Mouse (Mus musculus): ENCODE results near the gene Ensa.
A peak's percentile ranks its signal among the peaks of the same experiment; 100 is the strongest.
"Not testable (repeated sequence)": the region's sequence is repeated elsewhere in the genome, so short reads cannot be mapped to it uniquely, and the experiment has no call there.

The Ensa gene

DNA sequence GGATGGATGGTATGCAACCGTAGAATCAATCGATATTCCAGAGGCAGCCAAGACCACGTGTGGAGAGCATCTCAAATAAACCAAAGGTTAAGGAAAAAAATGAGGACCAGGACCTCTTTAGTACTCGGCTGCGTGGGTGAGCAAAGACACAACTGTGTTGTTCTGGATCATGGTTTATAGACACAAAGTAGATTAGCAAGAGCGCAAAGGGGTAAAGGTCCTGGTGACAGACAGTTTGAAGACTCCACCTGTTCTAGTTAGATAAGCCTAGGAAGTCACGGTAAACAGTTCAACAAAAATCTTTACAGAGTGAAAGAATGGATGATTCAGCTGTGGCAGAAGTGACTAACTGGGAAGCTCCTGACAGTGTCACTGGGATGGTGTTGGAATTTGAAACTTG, 18.3 kb downstream of the Ensa start:
- DNase-seq (ENCODE audit: extremely low spot score) = no peak

DNA sequence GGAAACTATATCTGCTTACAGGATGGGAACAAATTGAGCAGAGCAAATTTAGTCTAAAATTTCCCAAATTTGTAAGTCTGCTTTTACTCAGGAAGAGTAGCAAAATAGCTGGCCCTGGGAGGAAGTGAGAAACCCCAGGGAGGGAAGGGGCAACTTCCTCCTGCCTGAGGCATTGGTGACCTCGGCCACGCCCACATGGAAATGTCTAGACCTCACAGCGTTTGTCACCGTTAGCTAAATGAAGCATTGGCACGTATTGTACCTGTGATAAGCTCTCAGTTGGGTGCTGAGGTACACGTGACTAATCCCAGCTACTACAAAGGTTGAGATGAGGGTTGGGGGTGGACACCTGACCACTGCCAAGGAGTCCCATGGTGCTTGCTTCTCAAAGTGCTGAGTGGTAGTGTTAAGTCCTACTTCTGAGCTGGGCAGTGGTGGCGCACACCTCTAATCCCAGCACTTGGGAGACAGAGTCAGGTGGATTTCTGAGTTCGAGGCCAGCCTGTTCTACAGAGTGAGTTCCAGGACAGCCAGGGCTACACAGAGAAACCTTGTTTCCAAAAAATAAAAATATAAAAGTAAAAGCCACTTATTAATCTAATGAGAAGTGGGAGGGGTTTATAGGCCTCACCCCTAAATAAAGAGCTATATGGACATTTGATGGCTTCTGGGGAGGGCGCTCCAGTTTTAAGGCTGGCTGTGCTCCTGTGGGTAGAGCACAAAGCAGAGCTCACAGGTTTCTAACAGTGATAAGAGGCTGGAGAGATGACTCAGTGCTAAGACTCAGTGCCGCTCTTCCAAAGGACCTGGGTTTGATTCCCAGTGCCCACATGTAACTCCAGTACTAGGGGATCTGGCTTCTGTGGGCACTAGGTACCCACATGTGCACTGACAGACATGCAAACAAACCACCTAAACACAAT, 20.8 kb downstream of the Ensa start:
- no peak for DNase-seq (ENCODE audit: extremely low spot score)

DNA sequence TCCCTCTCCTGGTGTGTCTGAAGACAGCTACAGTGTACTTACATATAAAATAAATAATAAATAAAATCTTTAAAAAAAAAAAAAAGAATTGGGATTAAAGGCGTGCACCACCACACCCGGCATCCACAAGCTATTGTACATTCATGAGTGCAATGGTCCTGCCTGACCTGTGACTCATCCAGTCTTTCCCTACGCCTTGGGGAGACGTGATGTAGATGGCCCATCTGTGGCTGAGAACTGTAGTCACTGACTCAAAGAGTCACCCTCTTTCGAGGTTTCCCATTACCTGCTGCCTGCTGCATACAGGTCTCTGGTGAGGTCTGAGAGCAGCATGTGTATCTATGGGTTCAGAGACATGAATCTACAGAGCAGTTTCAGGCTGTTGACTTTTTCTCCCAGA, 23.2 kb downstream of the Ensa start:
- DNase-seq (ENCODE audit: extremely low spot score) = no peak

DNA sequence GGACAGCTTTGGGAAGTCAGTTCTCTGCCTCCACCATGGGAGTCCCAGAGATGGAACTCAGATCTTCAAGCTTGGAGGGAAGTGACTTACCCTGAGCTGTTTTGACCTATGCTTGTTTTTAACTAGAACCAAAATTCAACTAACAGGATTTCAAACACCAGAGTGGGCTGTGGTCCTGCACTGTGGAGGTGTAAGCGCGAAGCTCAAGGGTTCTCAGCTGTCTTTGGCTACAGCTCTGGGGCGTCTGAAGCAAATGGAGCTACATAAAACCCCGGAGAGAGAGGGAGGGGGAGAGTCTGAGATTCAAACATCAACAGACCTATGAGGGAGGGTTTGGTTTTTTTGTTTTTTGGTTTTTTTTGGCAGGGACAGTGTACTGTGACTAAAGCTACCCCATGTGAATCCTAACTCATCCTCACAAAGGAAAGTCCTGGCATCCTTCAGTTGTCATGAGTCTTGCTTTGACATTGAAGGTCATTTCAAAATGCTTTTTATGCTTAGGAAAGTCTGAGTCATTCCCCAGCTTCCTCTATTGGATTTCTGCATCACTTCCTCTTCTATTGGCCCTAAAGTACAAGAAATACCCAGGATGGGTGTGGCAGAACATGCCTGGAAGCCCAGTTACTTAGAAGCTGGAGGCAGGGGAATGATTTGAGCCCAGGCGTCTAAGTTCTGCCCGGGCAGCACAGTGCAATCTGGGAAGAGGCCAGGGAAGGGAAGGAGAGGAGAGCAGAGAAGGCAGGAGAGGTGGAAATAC, 25.7 kb downstream of the Ensa start:
- DNase-seq (ENCODE audit: extremely low spot score) = no peak

DNA sequence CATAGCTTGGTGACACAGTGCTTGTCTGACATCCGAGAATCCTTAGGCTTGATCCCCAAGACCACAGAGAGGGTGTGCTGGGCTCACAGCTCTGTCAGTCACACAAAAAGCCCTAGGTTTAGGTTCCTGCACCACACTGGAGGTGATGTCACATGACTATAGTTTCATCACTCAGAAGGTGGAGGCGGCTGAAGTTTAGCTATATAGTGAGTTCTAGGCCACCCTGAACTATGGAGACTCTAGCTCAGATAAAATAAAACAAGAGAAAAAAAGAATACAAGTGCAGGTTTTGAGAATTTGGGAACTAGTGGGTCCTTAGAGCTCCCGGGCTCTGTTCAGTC, 26.2 kb downstream of the Ensa start:
- DNase-seq (ENCODE audit: extremely low spot score) = no peak

DNA sequence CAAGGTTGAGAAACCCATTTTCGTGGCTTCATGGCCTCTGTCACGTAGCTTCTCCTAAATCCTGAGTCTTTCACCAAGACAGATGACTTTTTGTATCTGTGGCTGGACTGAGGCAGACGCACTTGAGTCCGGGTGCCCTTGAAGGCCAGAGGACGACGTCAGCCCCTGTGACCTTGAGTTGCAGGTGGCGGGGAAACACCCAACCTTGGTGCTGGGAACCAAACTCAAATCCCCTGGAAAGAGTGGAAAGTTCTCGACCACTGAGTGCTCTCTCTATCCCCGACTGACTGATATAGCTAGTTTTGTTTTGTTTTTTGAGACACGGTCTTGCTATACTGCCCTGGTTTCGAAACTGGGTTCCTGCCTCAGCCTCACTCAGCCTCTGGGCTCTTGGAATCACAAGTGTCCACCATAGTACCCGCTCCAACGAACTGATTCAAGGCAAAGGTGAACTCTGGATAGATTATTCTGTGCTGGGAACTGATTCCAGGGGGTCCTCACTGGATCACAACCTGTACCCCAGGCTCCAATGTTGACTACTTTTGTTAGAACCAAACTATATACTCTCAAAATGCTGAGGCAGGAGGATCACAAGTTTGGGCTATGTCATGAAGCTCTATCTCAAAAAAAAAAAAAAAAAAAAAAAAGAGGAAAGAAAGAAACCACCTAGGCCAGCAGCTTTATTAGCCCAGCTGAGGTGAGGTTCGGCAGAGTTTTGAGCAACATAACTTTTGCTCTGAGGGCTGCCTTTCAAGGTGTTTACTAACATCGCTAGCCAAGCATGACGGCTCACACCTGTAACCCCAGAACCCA, 26.8 kb downstream of the Ensa start:
- no peak for DNase-seq (ENCODE audit: extremely low spot score)

DNA sequence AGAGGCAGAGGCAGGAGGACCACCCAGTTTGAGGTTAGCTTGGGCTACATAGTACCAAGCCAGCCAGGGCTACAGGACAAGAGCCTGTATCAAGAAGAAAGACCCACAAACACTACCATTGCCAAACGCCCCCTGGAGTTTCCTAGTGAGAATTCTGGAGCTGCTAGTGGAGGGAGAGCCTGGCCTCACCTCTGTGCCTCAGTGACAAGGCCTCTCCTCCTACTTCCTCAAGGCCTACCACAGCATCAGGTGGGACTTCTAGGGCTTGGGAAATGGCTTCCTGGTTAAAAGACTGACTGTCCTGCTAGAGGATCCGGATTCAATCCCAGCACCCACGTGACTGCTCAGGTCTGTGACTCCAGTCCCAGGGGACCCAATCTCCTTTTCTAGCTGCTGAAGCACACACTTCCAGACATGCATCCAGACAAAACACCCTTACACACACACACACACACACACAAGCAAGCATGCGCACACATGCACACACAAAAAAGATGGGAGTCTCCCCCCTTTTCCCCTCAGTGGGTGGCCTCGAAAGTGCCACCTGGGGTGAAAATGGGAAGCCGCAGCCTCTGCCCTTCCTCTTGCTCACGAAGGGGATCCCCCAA, 27.5 kb downstream of the Ensa start:
- no peak for DNase-seq (ENCODE audit: extremely low spot score)

DNA sequence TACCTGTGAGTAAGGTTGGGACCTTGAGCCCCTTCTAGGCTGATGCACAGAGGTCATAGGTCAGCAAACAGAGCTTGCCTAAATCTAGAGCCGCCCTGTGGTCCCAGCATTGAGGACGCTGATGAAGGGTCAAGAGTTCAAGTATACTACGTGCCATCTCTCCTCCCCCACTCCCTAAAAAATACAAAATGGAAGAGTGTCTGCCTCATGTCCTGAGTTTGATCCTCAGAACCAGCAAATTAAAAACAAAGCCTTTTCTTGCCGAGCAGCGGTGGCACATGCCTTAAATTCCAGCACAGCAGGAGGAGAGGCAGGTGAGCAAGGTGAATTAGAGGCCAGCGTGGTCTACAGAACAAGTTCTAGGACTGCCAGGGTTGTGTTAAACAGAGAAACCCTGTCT, 28.1 kb downstream of the Ensa start:
- DNase-seq (ENCODE audit: extremely low spot score) = no peak

DNA sequence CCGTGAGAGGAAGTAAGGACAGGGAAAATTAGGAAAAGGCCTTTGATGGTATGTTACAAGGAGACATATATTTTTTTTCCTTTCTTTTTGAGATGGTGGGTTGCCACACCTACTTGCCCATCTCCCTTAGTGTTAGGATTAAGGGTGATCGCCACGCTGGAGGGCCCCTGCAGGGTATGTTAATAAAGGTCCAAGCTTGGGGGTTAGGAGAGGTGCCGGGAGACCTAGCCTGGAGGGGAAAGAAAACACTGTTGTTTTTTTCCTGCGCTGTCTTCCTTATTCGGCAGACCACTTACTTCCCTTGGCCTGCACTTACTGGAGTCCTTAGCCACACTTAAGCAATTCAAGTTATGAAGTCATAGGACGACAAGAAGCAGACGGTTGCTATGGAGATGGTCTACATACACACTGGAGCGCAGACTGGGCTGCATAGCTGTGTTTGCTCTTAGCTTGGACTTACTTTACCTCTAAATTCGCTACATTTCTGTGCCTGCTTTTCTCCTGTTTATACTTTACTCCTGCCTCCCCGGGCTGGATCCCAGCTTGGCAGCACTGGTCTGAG, 28.8 kb downstream of the Ensa start:
- DNase-seq (ENCODE audit: extremely low spot score) = no peak

DNA sequence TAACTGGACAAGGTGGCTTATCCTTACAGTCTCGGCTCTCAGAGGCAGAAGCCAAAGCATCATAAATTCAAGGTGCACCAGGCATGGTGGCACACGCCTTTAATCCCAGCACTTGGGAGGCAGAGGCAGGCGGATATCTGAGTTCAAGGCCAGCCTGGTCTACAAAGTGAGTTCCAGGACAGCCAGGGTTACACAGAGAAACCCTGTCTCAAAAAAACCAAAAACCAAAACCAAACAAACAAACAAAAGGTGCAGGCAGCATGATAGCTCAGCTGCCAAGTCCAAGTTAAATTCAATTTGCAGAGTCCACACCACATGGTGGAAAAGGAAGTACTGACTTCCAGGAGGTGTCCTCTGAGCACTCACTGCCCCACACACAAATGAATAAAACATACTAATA, 29.6 kb downstream of the Ensa start:
- not testable (repeated sequence) for DNase-seq (ENCODE audit: extremely low spot score)

DNA sequence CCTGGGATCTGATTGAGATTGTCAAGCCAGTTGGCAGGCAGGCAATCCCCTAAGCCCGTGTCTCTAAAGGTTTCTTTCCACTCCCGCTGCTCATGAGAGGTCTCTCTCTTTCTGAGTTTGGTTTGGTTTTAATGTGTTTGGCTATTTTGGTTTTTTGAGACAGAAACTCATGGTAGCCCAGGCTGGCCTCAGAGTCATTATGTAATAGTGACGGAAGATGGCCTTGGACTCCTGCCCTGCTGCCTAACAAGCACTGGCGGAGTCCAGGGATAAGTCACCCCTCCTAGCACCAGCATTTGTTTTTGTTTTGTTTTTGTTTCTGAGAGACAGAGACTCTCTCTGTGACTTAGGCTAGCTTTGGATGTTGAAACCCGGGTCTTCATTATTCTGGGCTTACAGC, 30.6 kb downstream of the Ensa start:
- DNase-seq (ENCODE audit: extremely low spot score) = no peak

DNA sequence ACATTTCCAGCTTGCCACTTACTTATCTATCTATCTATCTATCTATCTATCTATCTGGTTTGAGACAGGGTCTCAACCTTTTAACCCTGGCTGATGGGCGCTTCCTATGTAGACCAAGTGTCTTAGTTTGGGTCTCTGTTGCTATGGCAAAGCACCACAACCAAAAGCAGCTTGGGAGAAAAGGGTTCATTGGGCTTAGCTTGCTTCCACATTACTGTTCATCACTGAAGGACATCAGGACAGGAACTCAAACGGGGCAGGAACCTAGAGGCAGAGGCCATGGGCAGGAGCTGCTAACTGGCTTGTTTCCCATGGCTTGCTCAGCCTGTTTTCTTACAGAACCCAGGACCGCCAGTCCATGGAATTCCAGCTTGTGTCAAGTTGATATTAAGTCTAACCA, 32.3 kb downstream of the Ensa start:
- DNase-seq (ENCODE audit: extremely low spot score) = no peak

DNA sequence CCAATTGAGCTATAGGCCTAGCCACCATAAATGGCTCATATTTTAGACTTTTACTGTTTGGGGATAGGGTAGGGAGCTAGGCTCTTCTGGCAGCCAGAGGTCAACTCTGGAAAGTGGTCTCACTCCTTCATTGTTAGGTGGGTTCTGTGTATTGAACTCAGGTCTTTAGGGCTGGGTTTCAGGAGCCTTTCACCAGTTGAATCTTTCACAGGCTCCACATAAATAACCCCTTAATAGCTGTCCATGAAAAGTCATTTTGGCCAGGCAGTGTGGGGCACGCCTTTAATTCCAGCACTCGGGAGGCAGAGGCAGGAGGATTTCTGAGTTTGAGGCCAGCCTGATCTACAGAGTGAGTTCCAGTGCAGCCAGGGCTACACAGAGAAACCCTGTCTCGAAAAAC, 32.9 kb downstream of the Ensa start:
- no peak for DNase-seq (ENCODE audit: extremely low spot score)

DNA sequence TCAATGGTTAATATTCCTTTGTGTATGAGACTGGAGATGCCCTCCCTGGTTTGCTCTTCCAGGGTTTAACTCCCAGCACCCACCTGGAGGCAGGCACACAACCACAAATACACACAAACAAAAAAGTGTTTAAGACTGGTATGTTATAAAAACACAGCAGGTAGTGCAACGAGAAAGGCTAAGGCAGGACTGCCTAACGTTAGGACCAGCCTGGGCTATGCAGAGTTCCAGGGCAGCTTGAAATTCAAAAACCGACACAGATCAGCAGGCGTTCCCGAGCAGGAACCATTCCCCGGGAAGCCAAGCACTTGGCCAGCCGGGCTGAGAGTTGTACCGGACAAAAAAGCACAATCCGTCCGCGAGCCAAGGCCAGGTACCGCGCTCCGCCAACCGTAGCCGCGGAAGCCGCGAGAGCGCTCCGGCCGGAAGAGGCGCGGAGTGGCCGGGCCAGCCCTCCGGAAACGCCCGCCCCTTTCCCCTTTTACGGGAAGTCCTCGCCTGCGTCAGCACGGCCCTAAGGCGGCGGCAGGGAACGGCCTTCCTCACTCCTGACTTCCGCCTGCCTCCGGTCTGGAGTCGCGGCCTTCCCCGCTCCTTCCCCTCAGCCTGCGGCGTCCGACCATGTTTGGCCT, 33.6 kb downstream of the Ensa start, which contains the start of gene Mcl1:
Gene Mcl1, plus strand, starts transcription at position 553 of the 632 bp plus-strand sequence.
- peak; percentile 95 for DNase-seq (ENCODE audit: extremely low spot score)

DNA sequence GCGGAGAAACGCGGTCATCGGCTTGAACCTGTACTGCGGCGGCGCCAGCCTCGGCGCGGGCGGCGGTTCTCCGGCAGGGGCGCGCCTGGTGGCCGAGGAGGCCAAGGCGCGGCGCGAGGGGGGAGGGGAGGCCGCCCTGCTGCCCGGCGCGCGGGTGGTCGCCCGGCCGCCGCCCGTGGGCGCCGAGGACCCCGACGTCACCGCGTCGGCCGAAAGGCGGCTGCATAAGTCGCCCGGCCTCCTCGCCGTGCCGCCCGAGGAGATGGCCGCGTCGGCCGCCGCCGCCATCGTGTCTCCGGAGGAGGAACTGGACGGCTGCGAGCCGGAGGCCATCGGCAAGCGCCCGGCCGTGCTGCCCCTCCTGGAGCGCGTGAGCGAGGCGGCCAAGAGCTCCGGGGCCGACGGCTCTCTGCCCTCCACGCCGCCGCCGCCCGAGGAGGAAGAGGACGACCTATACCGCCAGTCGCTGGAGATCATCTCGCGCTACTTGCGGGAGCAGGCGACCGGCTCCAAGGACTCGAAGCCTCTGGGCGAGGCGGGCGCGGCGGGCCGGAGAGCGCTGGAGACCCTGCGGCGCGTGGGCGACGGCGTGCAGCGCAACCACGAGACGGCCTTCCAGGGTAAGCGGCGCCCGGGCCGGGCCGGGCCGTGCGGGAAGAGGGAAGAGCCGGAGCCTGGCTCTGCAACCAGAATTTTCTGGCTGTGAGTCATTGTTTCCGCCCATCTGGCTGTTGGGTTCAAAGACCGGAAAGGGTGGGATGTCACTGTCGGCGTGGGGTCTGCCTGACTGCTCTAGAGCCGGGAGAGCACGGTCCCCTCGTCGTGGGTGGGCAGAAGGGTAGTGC, 34.3 kb downstream of the Ensa start:
- peak; percentile 82 for DNase-seq (ENCODE audit: extremely low spot score)

DNA sequence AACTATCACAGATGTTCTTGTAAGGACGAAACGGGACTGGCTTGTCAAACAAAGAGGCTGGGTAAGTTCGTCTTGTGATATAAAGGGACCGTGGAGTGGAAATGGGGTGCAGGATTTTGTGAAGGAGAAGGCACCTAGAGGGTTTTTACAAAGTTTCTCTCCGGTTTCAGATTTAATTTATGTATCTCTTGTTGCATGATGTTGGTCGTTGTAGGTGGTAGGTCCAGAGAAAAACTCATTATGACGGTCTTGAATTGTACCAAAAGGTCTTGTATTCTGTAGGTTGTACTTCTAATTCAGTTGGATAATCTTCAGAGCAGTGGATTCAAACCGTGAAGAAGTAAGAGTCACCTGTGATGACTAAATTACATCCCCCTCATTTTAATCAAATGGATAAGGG, 35.2 kb downstream of the Ensa start:
- no peak for DNase-seq (ENCODE audit: extremely low spot score)

DNA sequence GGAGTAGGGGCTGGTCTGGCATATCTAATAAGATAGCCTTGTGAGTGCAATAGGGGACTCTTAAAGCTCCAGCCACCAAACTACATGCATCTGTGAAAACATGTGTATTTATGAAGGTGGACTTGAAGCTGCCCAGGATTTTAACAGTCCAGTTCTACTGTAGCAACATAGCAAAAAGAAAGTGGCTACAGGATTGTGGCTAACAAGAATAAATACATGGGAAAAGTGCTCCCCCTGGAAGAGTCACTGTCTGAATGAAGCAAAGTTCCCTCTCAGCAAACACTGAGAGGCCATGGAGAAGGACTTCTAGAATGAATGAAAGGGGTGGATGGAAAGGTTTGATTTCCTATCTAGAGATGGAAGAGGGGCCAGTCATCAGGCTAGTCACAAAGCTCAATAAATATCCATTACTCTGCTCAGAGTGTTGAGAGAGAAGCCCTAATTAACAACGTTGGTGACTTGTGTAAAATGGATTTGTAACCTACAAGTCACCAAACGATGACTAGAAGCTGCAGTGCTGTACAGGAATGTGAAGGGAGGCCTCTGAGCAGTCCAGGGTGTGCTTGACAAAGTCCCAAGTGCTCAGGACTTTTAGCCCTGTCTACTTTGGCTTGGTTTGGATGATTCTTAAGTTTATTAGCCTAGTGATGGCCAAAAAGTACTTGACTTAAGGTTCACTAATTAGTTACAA, 36.1 kb downstream of the Ensa start:
- DNase-seq (ENCODE audit: extremely low spot score) = no peak

DNA sequence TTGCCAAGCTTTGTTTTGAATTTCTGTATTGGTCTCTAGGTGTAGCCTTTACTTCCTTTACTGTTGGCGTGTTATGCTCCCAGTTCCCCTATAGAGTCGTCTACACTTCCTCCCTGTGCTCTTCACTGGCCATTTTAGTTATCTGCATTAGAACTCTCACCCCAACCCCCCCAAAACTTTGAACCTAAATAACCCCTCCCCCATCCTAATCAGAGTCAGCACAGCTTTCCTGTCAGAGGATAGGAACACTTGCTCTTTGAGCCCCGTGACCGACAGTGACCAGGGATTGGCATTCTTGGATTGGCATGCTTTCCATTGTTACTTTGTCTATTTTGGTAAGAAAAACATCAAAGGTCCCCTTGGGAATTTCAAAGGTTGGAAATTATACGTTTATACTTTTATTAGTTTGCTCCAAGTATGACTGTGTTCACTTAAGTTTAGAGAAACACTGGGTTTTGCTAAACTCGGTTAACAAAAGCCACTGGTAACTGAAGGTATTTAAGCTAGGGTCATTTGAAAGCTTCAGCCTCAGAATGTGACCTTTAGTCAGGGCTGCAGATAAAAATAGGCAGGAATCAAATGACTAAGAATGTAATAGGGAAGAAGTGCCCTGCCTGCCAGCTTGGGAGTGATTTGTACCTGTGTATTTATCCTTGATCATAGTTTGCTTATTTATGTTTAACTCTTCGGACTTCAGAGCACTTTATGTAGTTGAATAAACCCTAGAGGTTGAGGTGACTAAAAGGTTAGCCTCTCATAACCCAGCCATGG, 37.3 kb downstream of the Ensa start:
- DNase-seq (ENCODE audit: extremely low spot score) = no peak
